Mouse (Mus musculus): ENCODE measurements around the gene Copg1. TPM values are rescaled to one million over a fixed set of nuclear protein-coding genes. Genes with fewer than 3 reads are reported as not detected.
"Not testable (repeated sequence)": the region's sequence is repeated elsewhere in the genome, so short reads cannot be mapped to it uniquely, and the experiment has no call there.

The Copg1 gene
- polyA plus RNA-seq, 2 experiments, result 135 to 177 TPM

GRCm38 (mm10) chr6:87923624-87924023, 36.0 kb downstream of the Copg1 start:
- no peak overlapping the region for H3K4me2 ChIP-seq (replicated peaks; ENCODE audit: low read depth, low read length, severe bottlenecking)
- no peaks in the 10 kb centered on the region for H3K27me3 ChIP-seq (ENCODE audit: control insufficient read depth, insufficient read depth, low read length)
- H3K9ac ChIP-seq (ENCODE audit: low read depth, low read length, severe bottlenecking), result no peak overlapping the region
- no peaks in the 10 kb centered on the region for H3K4me1 ChIP-seq (ENCODE audit: control insufficient read depth, insufficient read depth, low read length)
- no peak overlapping the region for H3K4me3 ChIP-seq (replicated peaks; ENCODE audit: low read length)
- peaks cover 76% of the 10 kb centered on the region for H3K36me3 ChIP-seq (ENCODE audit: control insufficient read depth, insufficient read depth, low read length)
- H3K9me3 ChIP-seq (ENCODE audit: control insufficient read depth, low read length), result no peaks in the 10 kb centered on the region
- no peak for DNase-seq (ENCODE audit: low spot score)
- 95% methylated on average over 1 of the region's 1 CpGs for WGBS
- TF ChIP-seq POLR2A (IDR thresholded peaks at IDR 0.05; ENCODE audit: borderline replicate concordance, extremely low read depth, insufficient read depth, insufficient read length), result no peak
- no peak for ATAC-seq (ENCODE audit: low FRiP score, low read depth)
- no peak overlapping the region for H3K27ac ChIP-seq (replicated peaks; ENCODE audit: low read depth, low read length)

DNA sequence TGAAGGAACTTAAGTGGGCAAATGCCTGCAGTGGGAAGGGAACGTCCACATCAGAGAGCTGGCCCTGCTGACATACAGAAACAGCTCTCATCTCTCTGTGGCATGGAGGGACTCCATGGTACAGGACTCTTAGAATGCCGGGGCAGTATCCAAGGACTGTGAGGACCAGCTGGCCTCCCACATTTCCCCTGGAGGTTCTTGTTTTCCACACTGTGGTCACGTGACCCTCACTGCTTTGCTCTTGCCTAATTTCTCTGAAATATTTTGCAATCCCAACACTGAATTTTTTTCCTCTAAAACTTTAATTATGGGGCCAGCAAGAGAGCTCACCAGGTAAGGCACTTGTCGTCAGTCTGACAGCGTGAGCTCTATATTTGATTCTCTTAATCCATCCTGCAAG, 47.4 kb downstream of the Copg1 start:
- Histone ChIP-seq H3K9me3 (ENCODE audit: control insufficient read depth, low read length) (no peaks in the 10 kb centered on the region), H3K36me3 (ENCODE audit: control insufficient read depth, insufficient read depth, low read length) (peaks cover 60% of the 10 kb centered on the region), H3K4me1 (ENCODE audit: control insufficient read depth, insufficient read depth, low read length) (no peaks in the 10 kb centered on the region), H3K9ac (ENCODE audit: low read depth, low read length, severe bottlenecking) (no peak overlapping the region), H3K27me3 (ENCODE audit: control insufficient read depth, insufficient read depth, low read length) (no peaks in the 10 kb centered on the region), H3K4me2 (replicated peaks; ENCODE audit: low read depth, low read length, severe bottlenecking) (no peak overlapping the region), H3K4me3 (replicated peaks; ENCODE audit: low read length) (no peak overlapping the region), H3K27ac (replicated peaks; ENCODE audit: low read depth, low read length) (no peak overlapping the region)
- DNase-seq (ENCODE audit: low spot score) (no peak), ATAC-seq (ENCODE audit: low FRiP score, low read depth) (no peak)
- 83% methylated on average over 5 of the region's 5 CpGs for WGBS
- TF ChIP-seq POLR2A (IDR thresholded peaks at IDR 0.05; ENCODE audit: borderline replicate concordance, extremely low read depth, insufficient read depth, insufficient read length), result no peak

DNA sequence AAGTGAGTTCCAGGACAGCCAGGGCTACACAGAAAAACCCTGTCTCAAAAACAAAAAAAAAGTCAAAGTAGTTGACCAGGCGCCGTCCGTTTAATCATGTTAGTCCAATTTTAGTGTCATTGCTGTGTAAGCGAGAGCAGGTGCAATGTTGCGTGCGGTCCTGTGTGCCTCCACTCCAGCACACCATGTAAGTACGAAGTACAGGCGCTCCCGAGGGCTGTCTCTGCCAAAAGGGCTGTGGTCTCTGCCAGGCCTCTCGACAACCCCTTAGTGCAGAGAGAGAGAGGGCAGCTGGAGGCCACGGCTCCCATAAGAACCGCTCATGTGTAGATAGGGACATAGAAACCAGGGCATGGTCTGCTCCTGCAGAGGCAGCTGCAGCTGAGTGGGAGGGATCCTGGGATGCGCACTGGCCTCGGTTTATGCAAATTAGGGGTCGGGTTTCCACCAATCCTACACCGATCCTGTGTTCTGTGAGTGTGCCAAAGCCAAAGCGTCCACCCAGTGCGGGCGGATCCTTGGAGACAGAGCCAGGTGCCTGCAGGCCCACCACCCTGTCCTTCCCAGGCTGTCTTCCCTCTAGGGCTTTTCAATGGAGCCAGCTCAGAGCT, 49.7 kb downstream of the Copg1 start:
- Histone ChIP-seq H3K4me1 (ENCODE audit: control insufficient read depth, insufficient read depth, low read length) (no peaks in the 10 kb centered on the region), H3K27me3 (ENCODE audit: control insufficient read depth, insufficient read depth, low read length) (no peaks in the 10 kb centered on the region), H3K9me3 (ENCODE audit: control insufficient read depth, low read length) (no peaks in the 10 kb centered on the region), H3K4me3 (replicated peaks; ENCODE audit: low read length) (no peak overlapping the region), H3K36me3 (ENCODE audit: control insufficient read depth, insufficient read depth, low read length) (peaks cover 47% of the 10 kb centered on the region), H3K9ac (ENCODE audit: low read depth, low read length, severe bottlenecking) (no peak overlapping the region), H3K27ac (replicated peaks; ENCODE audit: low read depth, low read length) (0 out of 2 replicates have a peak overlapping the region, but pooled peaks have one; percentile 8), H3K4me2 (replicated peaks; ENCODE audit: low read depth, low read length, severe bottlenecking) (no peak overlapping the region)
- WGBS, result 34% methylated on average over 19 of the region's 19 CpGs
- no peak for TF ChIP-seq POLR2A (IDR thresholded peaks at IDR 0.05; ENCODE audit: borderline replicate concordance, extremely low read depth, insufficient read depth, insufficient read length)
- DNase-seq (ENCODE audit: low spot score) (peak; percentile 78), ATAC-seq (ENCODE audit: low FRiP score, low read depth) (peak; percentile 93)

DNA sequence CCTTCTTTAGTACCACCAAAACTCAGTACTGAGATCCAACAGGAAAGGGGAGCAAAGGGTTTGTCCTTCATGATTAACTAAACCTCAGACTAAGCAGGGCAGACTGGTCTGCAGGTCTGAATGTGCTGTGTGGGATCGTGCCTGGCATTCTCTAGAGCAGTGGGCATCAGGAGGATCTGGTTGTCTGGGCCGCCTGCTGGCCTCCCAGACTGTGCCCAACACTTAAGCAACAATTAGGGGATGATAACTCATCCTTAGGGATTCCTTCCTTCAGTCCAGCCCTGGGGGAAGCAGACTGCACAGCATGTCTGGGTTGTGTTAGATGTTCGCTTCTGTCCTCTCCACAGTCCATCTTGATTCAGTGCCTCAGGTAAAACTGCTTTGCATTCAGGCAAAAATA, 51.3 kb downstream of the Copg1 start:
- no peaks in the 10 kb centered on the region for H3K4me1 ChIP-seq (ENCODE audit: control insufficient read depth, insufficient read depth, low read length)
- no peak for ATAC-seq (ENCODE audit: low FRiP score, low read depth)
- WGBS, result 86% methylated on average over 3 of the region's 3 CpGs
- no peaks in the 10 kb centered on the region for H3K27me3 ChIP-seq (ENCODE audit: control insufficient read depth, insufficient read depth, low read length)
- H3K9me3 ChIP-seq (ENCODE audit: control insufficient read depth, low read length), result no peaks in the 10 kb centered on the region
- no peak overlapping the region for H3K9ac ChIP-seq (ENCODE audit: low read depth, low read length, severe bottlenecking)
- H3K36me3 ChIP-seq (ENCODE audit: control insufficient read depth, insufficient read depth, low read length), result peaks cover 32% of the 10 kb centered on the region
- no peak for DNase-seq (ENCODE audit: low spot score)
- no peak overlapping the region for H3K27ac ChIP-seq (replicated peaks; ENCODE audit: low read depth, low read length)
- no peak overlapping the region for H3K4me3 ChIP-seq (replicated peaks; ENCODE audit: low read length)
- TF ChIP-seq POLR2A (IDR thresholded peaks at IDR 0.05; ENCODE audit: borderline replicate concordance, extremely low read depth, insufficient read depth, insufficient read length), result no peak
- no peak overlapping the region for H3K4me2 ChIP-seq (replicated peaks; ENCODE audit: low read depth, low read length, severe bottlenecking)

DNA sequence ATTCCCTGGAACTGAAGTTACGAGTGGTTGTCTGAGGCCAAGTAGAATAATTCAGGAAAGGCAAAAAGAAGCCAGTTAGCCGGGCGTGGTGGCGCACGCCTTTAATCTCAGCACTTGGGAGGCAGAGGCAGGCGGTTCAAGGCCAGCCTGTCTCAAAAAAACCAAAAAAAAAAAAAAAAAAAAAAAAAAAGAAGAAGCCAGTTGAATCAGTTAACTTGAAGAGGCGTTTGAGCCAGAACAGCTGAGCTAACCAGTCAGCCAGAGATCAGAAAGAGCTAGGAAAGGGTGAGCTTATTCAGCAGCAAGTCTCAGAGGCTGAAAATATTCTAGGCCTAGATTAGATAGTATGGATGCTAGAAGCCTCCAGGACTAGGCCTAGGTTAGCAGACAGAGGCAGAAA, 54.6 kb downstream of the Copg1 start:
- no peak for TF ChIP-seq POLR2A (IDR thresholded peaks at IDR 0.05; ENCODE audit: borderline replicate concordance, extremely low read depth, insufficient read depth, insufficient read length)
- Histone ChIP-seq H3K4me3 (replicated peaks; ENCODE audit: low read length) (no peak overlapping the region), H3K9ac (ENCODE audit: low read depth, low read length, severe bottlenecking) (no peak overlapping the region), H3K4me2 (replicated peaks; ENCODE audit: low read depth, low read length, severe bottlenecking) (no peak overlapping the region), H3K4me1 (ENCODE audit: control insufficient read depth, insufficient read depth, low read length) (no peaks in the 10 kb centered on the region), H3K27me3 (ENCODE audit: control insufficient read depth, insufficient read depth, low read length) (no peaks in the 10 kb centered on the region), H3K9me3 (ENCODE audit: control insufficient read depth, low read length) (0 out of 2 replicates have a peak, but pooled peaks cover 3% of the 10 kb centered on the region), H3K36me3 (ENCODE audit: control insufficient read depth, insufficient read depth, low read length) (0 out of 2 replicates have a peak, but pooled peaks cover 3% of the 10 kb centered on the region), H3K27ac (replicated peaks; ENCODE audit: low read depth, low read length) (no peak overlapping the region)
- DNase-seq (ENCODE audit: low spot score), result no peak
- WGBS, result 92% methylated on average over 7 of the region's 7 CpGs
- no peak for ATAC-seq (ENCODE audit: low FRiP score, low read depth)

GRCm38 (mm10) chr6:87962457-87962856, 74.8 kb downstream of the Copg1 start:
- ATAC-seq (ENCODE audit: low FRiP score, low read depth); DNase-seq (ENCODE audit: low spot score); H3K9ac ChIP-seq (ENCODE audit: low read depth, low read length, severe bottlenecking); H3K4me2 ChIP-seq (replicated peaks; ENCODE audit: low read depth, low read length, severe bottlenecking); H3K4me3 ChIP-seq (replicated peaks; ENCODE audit: low read length); H3K36me3 ChIP-seq (ENCODE audit: control insufficient read depth, insufficient read depth, low read length); H3K4me1 ChIP-seq (ENCODE audit: control insufficient read depth, insufficient read depth, low read length); H3K9me3 ChIP-seq (ENCODE audit: control insufficient read depth, low read length); H3K27me3 ChIP-seq (ENCODE audit: control insufficient read depth, insufficient read depth, low read length); H3K27ac ChIP-seq (replicated peaks; ENCODE audit: low read depth, low read length): not testable (repeated sequence)
- 63% methylated on average over 4 of the region's 4 CpGs for WGBS

Other genes starting within 250 kb of the Copg1 start
- 7.5 and 10.3 TPM in 2 replicates for gene Aplf, start 215.6 kb upstream of the Copg1 start, polyA plus RNA-seq (2012; rRNA removed)
- 14.3 and 16.2 TPM in 2 replicates for gene Aplf, start 215.6 kb upstream of the Copg1 start, polyA plus RNA-seq (2014; fragmentation: Nextera tagmentation; extraction: Ambion mirVana)
- 0.98 and 1.3 TPM in 2 replicates for gene Efcc1, start 156.9 kb upstream of the Copg1 start, polyA plus RNA-seq (2012; rRNA removed)
- 0.64 and 0.80 TPM in 2 replicates for gene Efcc1, start 156.9 kb upstream of the Copg1 start, polyA plus RNA-seq (2014; fragmentation: Nextera tagmentation; extraction: Ambion mirVana)
- 1.4 and 2.5 TPM in 2 replicates for gene Gp9, start 109.7 kb upstream of the Copg1 start, polyA plus RNA-seq (2012; rRNA removed)
- gene Gp9, start 109.7 kb upstream of the Copg1 start, polyA plus RNA-seq (2014; fragmentation: Nextera tagmentation; extraction: Ambion mirVana), result 1.9 and 2.0 TPM in 2 replicates
- 13.3 and 23.7 TPM in 2 replicates for gene Rab43, start 75.7 kb upstream of the Copg1 start, polyA plus RNA-seq (2012; rRNA removed)
- 14.3 and 15.1 TPM in 2 replicates for gene Rab43, start 75.7 kb upstream of the Copg1 start, polyA plus RNA-seq (2014; fragmentation: Nextera tagmentation; extraction: Ambion mirVana)
- gene Gm45140, start 52.0 kb upstream of the Copg1 start, polyA plus RNA-seq (2012; rRNA removed), result 4.5 and 9.1 TPM in 2 replicates
- gene Gm45140, start 52.0 kb upstream of the Copg1 start, polyA plus RNA-seq (2014; fragmentation: Nextera tagmentation; extraction: Ambion mirVana), result 2.7 and 4.3 TPM in 2 replicates
- 39.2 and 51.5 TPM in 2 replicates for gene Isy1, start 49.0 kb upstream of the Copg1 start, polyA plus RNA-seq (2012; rRNA removed)
- 39.1 and 41.8 TPM in 2 replicates for gene Isy1, start 49.0 kb upstream of the Copg1 start, polyA plus RNA-seq (2014; fragmentation: Nextera tagmentation; extraction: Ambion mirVana)
- gene Cnbp, start 36.7 kb upstream of the Copg1 start, polyA plus RNA-seq (2012; rRNA removed), result 437 and 460 TPM in 2 replicates
- gene Cnbp, start 36.7 kb upstream of the Copg1 start, polyA plus RNA-seq (2014; fragmentation: Nextera tagmentation; extraction: Ambion mirVana), result 1,093 and 1,108 TPM in 2 replicates
- gene Hmces, start 26.1 kb downstream of the Copg1 start, polyA plus RNA-seq (2012; rRNA removed), result 42.6 and 44.1 TPM in 2 replicates
- 48.9 and 59.0 TPM in 2 replicates for gene Hmces, start 26.1 kb downstream of the Copg1 start, polyA plus RNA-seq (2014; fragmentation: Nextera tagmentation; extraction: Ambion mirVana)
- 118 and 159 TPM in 2 replicates for gene H1fx, start 93.8 kb downstream of the Copg1 start, polyA plus RNA-seq (2012; rRNA removed)
- gene H1fx, start 93.8 kb downstream of the Copg1 start, polyA plus RNA-seq (2014; fragmentation: Nextera tagmentation; extraction: Ambion mirVana), result 61.9 and 80.5 TPM in 2 replicates
- gene Rab7, start 157.5 kb downstream of the Copg1 start, polyA plus RNA-seq (2012; rRNA removed), result 185 and 208 TPM in 2 replicates
- gene Rab7, start 157.5 kb downstream of the Copg1 start, polyA plus RNA-seq (2014; fragmentation: Nextera tagmentation; extraction: Ambion mirVana), result 217 and 225 TPM in 2 replicates
- 316 and 329 TPM in 2 replicates for gene Rpn1, start 196.7 kb downstream of the Copg1 start, polyA plus RNA-seq (2012; rRNA removed)
- gene Rpn1, start 196.7 kb downstream of the Copg1 start, polyA plus RNA-seq (2014; fragmentation: Nextera tagmentation; extraction: Ambion mirVana), result 381 and 396 TPM in 2 replicates